Mouse (Mus musculus) hindbrain, postnatal 0 days (tissue): ENCODE measurements around the gene Rtkn2. TPM values are rescaled to one million over a fixed set of nuclear protein-coding genes. Genes with fewer than 3 reads are reported as not detected.
"Not testable (repeated sequence)": the region's sequence is repeated elsewhere in the genome, so short reads cannot be mapped to it uniquely, and the experiment has no call there.

ENCODE experiments used
- ATAC-seq: fragments of 200-750 bp; cut with Nextera tagmentation; 2 replicates; pipeline ENCODE4 v1.8.0; 2017; ENCODE audit warnings: mild to moderate bottlenecking, moderate TSS enrichment, moderate library complexity
- DNase-seq: peaks from one replicate; pipeline ENCODE4 v3.0.0-alpha.2; 2015; ENCODE audit warnings: low spot score
- H3K27ac ChIP-seq: fragments of 300-500 bp; sonication (generic); 2 replicates; pipeline ENCODE4 v1.5.1; 2014; ENCODE audit warnings: mild to moderate bottlenecking
- H3K27me3 ChIP-seq: fragments of 300-500 bp; sonication (generic); 2 replicates; pipeline ENCODE4 v1.6.1; 2014; ENCODE audit warnings: low read length, mixed read lengths; ENCODE audit not compliant: insufficient read depth
- H3K36me3 ChIP-seq: fragments of 300-500 bp; sonication (generic); 2 replicates; pipeline ENCODE4 v1.6.1; 2014; ENCODE audit warnings: low read length, mixed read lengths; ENCODE audit not compliant: insufficient read depth
- H3K4me1 ChIP-seq: fragments of 300-500 bp; sonication (generic); 2 replicates; pipeline ENCODE4 v1.6.1; 2014; ENCODE audit warnings: antibody characterized with exemption, low read length, mixed read lengths; ENCODE audit not compliant: insufficient read depth
- H3K4me2 ChIP-seq: fragments of 300-500 bp; sonication (generic); 2 replicates; pipeline ENCODE4 v1.6.1; 2014; ENCODE audit warnings: low read depth, mild to moderate bottlenecking, low read length, moderate library complexity, mixed read lengths
- H3K4me3 ChIP-seq: fragments of 300-500 bp; sonication (generic); 2 replicates; pipeline ENCODE4 v1.5.1; 2014; ENCODE audit warnings: low read length
- H3K9ac ChIP-seq: fragments of 300-500 bp; sonication (generic); replicated peaks from 2 replicates; pipeline ENCODE4 v1.6.1; 2014; ENCODE audit warnings: mild to moderate bottlenecking, low read length, moderate library complexity, mixed read lengths
- H3K9me3 ChIP-seq: fragments of 300-500 bp; sonication (generic); 2 replicates; pipeline ENCODE4 v1.6.1; 2016; ENCODE audit warnings: low read length, mixed read lengths
- CTCF ChIP-seq: IDR thresholded peaks from 2 replicates; pipeline ENCODE4 v1.5.1; 2016; ENCODE audit warnings: antibody characterized with exemption, control low read depth, low read depth
- WGBS: fragments of 180-500 bp; shearing (Covaris S2); extraction: QIAGEN DNeasy Blood & Tissue Kit; methylation state at CpG from one replicate; pipeline ENCODE4 v1.1.7; 2014; 5-methylcytosine and 5-hydroxymethylcytosine counted together
- polyA plus RNA-seq: library from polyadenylated mRNA; unstranded; fragments of >200 nt; fragmentation: Nextera tagmentation; extraction: Ambion mirVana; gene quantifications from 2 replicates; pipeline ENCODE4 v1.2.1, GENCODE M21; 2015
- total RNA-seq: library from RNA; depleted of rRNA; stranded (reverse); fragments of >200 nt; gene quantifications from 2 replicates; pipeline ENCODE4 v1.2.3, GENCODE M21; 2014

Rtkn2 gene
- total and polyA plus RNA-seq, 2 experiments from 2014 or later = 5.4 to 6.4 TPM

DNA sequence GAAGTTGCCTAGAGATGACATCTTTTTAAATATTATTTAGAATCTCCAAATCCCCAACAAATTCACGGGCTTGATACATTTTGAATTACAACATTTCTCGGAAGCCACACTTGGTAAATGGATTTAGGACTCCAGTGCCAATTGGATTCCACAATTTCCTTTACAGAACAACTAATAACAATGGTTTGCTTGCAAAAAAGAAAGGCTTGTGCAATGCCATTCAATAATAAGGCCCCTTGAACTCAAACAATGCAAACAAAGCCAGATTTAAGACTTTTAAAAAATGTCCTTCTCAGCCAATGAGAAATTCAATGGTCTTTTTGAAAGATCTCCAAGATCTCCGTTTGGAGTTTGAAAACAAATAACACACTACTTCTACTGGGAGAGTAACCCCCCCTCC is 114.1 kb downstream of the Rtkn2 start:
- ATAC-seq (no peak), DNase-seq (no peak)
- Histone ChIP-seq H3K9ac (no peak overlapping the region), H3K4me3 (no peak overlapping the region), H3K9me3 (no peaks in the 10 kb centered on the region), H3K4me1 (no peaks in the 10 kb centered on the region), H3K27me3 (no peaks in the 10 kb centered on the region), H3K27ac (no peak overlapping the region), H3K36me3 (peaks cover 29% of the 10 kb centered on the region), H3K4me2 (no peak overlapping the region)
- TF ChIP-seq CTCF = no peak
- WGBS = 70% methylated on average over 3 of the region's 3 CpGs

DNA sequence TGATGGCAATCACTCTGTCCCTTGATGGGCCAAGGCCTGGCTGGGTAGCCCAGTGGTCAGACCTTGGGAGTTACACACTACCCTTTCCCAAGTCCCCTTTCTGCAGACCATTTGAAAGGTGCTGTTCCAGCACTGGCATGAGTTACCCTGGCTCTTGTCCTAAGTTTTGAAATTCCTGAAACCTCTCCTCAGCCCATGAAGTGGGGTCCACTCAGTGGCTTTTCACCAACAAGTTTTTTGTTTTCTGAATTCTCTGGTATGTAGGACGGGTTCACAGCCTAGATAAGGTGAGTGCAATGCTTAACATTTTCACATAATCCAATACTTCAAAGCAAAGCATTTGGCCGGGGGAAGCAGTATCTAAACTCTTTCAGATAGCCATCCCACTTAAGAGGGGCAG is 115.8 kb downstream of the Rtkn2 start:
- ATAC-seq (no peak), DNase-seq (no peak)
- H3K36me3 ChIP-seq = peaks cover 29% of the 10 kb centered on the region
- no peak overlapping the region for H3K4me2 ChIP-seq
- no peaks in the 10 kb centered on the region for H3K9me3 ChIP-seq
- H3K4me3 ChIP-seq = no peak overlapping the region
- no peaks in the 10 kb centered on the region for H3K27me3 ChIP-seq
- H3K9ac ChIP-seq = no peak overlapping the region
- H3K27ac ChIP-seq = no peak overlapping the region
- no peak for TF ChIP-seq CTCF
- 94% methylated on average over 2 of the region's 2 CpGs for WGBS
- no peaks in the 10 kb centered on the region for H3K4me1 ChIP-seq

- 96% methylated on average over 12 of the region's 12 CpGs for WGBS
- no peak overlapping the region for H3K27ac ChIP-seq
Measured at GRCm38 (mm10) chr10:68096395-68096794, 117.0 kb downstream of the Rtkn2 start.

GRCm38 (mm10) chr10:68097821-68098675 is 118.7 kb downstream of the Rtkn2 start:
- no peaks in the 10 kb centered on the region for H3K4me1 ChIP-seq
- no peak overlapping the region for H3K27ac ChIP-seq
- peaks cover 29% of the 10 kb centered on the region for H3K36me3 ChIP-seq
- no peaks in the 10 kb centered on the region for H3K9me3 ChIP-seq
- H3K4me3 ChIP-seq = no peak overlapping the region
- H3K4me2 ChIP-seq = no peak overlapping the region
- no peaks in the 10 kb centered on the region for H3K27me3 ChIP-seq
- no peak for DNase-seq
- no peak for TF ChIP-seq CTCF
- WGBS = 90% methylated on average over 19 of the region's 19 CpGs
- no peak overlapping the region for H3K9ac ChIP-seq
- ATAC-seq = no peak

More at GRCm38 (mm10) chr10:68096395-68096794, 117.0 kb downstream of the Rtkn2 start:
- TF ChIP-seq CTCF = no peak
- no peak overlapping the region for H3K4me2 ChIP-seq
- no peak overlapping the region for H3K9ac ChIP-seq
- H3K4me1 ChIP-seq = no peaks in the 10 kb centered on the region
- no peaks in the 10 kb centered on the region for H3K27me3 ChIP-seq
- DNase-seq = no peak
- H3K9me3 ChIP-seq = no peaks in the 10 kb centered on the region
- no peak overlapping the region for H3K4me3 ChIP-seq
- peaks cover 29% of the 10 kb centered on the region for H3K36me3 ChIP-seq
- no peak for ATAC-seq

- ATAC-seq, H3K9ac ChIP-seq: not testable (repeated sequence)
- 96% methylated on average over 7 of the region's 7 CpGs for WGBS
Measured at GRCm38 (mm10) chr10:68099801-68100200, 120.4 kb downstream of the Rtkn2 start.

GRCm38 (mm10) chr10:68100506-68100905 is 121.1 kb downstream of the Rtkn2 start:
- no peaks in the 10 kb centered on the region for H3K9me3 ChIP-seq
- no peaks in the 10 kb centered on the region for H3K27me3 ChIP-seq
- no peak for DNase-seq
- H3K27ac ChIP-seq = no peak overlapping the region
- TF ChIP-seq CTCF = no peak
- no peak overlapping the region for H3K4me2 ChIP-seq
- no peak overlapping the region for H3K9ac ChIP-seq
- H3K4me3 ChIP-seq = no peak overlapping the region
- 90% methylated on average over 8 of the region's 8 CpGs for WGBS
- no peak for ATAC-seq
- peaks cover 23% of the 10 kb centered on the region for H3K36me3 ChIP-seq
- peaks cover 10% of the 10 kb centered on the region for H3K4me1 ChIP-seq

More at GRCm38 (mm10) chr10:68099801-68100200, 120.4 kb downstream of the Rtkn2 start:
- peaks cover 10% of the 10 kb centered on the region for H3K4me1 ChIP-seq
- H3K27me3 ChIP-seq, DNase-seq, H3K27ac ChIP-seq, H3K9me3 ChIP-seq, H3K4me2 ChIP-seq, H3K4me3 ChIP-seq: not testable (repeated sequence)
- peaks cover 29% of the 10 kb centered on the region for H3K36me3 ChIP-seq

- Histone ChIP-seq H3K4me3 (no peak overlapping the region), H3K4me2 (no peak overlapping the region), H3K4me1 (peaks cover 16% of the 10 kb centered on the region), H3K27me3 (no peaks in the 10 kb centered on the region), H3K36me3 (peaks cover 20% of the 10 kb centered on the region), H3K9ac (no peak overlapping the region), H3K9me3 (no peaks in the 10 kb centered on the region), H3K27ac (no peak overlapping the region)
- WGBS = 57% methylated on average over 4 of the region's 4 CpGs
- DNase-seq (no peak), ATAC-seq (no peak)
- TF ChIP-seq CTCF = no peak
Measured at GRCm38 (mm10) chr10:68101251-68101650, 121.9 kb downstream of the Rtkn2 start.
